Mouse (Mus musculus) retina, adult 2 months (tissue): ENCODE results near the gene Kcnn3.

Experiments
- DNase-seq: peaks from one replicate; pipeline ENCODE4 v3.0.0-alpha.2; 2012; ENCODE audit warnings: low read depth, low spot score

Kcnn3 gene

GRCm38 (mm10) chr3:89664808-89665207, 144.8 kb downstream of the Kcnn3 start:
- DNase-seq, result no peak

DNA sequence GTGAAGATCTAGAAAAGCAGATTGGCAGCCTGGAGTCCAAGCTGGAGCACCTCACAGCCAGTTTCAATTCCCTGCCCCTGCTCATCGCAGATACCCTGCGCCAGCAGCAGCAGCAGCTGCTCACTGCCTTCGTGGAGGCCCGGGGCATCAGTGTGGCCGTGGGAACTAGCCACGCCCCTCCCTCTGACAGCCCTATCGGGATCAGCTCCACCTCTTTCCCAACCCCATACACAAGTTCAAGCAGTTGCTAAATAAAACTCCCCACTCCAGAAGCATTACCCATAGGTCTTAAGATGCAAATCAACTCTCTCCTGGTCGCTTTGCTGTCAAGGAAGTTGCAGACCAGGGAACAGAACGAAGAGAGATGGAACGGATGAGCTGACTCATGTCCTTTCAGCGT, 147.2 kb downstream of the Kcnn3 start:
- DNase-seq, result no peak

- no peak for DNase-seq
Observed at GRCm38 (mm10) chr3:89671334-89671733, 151.4 kb downstream of the Kcnn3 start.

GRCm38 (mm10) chr3:89672573-89673317, 152.8 kb downstream of the Kcnn3 start:
- DNase-seq, result no peak

DNA sequence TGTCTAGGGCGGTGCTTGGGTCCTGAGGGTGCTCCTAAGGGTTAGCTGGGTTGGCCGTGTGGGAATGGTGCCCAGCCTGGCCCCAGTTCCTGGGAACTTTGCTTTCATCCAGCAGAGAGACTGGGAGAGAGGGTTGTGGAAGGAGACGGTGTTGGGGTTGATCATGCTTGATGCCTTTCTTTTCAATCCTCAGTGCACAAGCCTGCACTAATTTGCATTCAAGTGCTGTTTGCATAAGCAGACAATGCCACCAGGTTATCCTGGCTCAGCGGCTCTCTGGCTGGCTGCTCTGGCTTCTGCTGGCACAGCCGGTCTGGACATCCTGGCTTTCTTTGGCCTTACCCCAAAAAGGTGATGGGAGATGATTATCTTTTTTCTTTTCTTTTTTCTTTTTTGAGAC, 157.7 kb downstream of the Kcnn3 start:
- DNase-seq, result no peak

GRCm38 (mm10) chr3:89686031-89686430, 166.1 kb downstream of the Kcnn3 start:
- no peak for DNase-seq

DNA sequence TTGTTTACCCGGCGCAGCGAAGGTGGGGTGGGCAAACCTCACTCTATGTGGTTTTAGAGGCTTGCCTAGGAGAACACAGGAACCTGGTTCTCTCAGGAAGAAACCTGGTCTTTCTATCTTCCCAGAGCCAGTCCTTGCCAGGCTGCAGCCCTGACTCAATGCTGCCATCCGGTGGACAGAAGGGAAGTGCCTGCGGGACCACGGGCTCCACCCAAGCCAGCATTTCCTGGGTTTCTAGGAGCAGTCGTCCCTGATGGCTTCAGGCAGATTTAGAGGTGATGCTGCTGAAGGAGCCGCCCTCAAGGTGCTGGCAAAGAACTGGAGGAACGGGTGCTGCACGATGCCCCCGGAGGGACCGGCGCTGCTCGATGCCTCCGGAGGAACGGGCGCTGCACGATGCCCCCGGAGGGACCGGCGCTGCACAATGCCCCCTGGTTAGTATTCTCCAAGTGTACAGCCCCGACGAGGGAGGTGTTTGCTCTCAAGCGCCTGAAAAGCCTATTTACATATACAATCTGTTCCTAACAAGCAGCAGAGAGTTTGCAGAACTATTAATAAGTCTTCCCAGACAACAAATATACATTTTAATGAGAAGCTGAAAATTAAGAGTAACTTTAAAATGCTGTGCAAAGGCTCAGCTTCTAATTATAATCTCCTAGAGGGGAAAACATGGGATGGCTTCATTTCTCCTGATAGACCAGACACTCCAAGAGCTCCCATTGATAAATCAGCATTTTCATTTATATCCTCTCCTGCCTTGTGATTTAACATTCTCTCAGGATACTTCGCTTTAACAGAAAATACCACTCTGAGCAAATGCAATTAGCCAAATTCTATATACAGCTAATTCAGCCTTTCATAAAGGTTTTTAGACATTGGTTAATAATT, 169.0 kb downstream of the Kcnn3 start:
- DNase-seq, result peak; percentile 46

- no peak for DNase-seq
Observed at GRCm38 (mm10) chr3:89691776-89692175, 171.8 kb downstream of the Kcnn3 start.

GRCm38 (mm10) chr3:89696152-89696821, 176.3 kb downstream of the Kcnn3 start:
- DNase-seq, result no peak

DNA sequence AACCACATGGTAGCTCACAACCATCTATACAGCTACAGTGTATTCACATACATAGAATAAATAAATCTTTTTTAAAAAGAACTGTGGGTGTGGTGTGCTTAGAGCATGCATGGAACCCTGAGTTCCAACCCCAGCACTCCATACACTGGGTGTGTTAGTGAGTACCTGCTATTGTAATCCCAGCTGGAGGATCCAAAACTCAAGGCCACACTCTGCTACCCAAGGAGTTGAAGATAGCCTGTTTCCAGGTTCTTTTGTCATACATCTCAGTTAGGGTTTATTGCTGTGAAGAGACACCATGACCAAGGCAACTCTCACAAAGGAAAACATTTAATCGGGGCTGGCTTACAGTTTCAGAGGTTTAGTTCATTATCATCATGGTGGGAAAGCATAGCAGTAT, 179.0 kb downstream of the Kcnn3 start:
- DNase-seq, result no peak

DNA sequence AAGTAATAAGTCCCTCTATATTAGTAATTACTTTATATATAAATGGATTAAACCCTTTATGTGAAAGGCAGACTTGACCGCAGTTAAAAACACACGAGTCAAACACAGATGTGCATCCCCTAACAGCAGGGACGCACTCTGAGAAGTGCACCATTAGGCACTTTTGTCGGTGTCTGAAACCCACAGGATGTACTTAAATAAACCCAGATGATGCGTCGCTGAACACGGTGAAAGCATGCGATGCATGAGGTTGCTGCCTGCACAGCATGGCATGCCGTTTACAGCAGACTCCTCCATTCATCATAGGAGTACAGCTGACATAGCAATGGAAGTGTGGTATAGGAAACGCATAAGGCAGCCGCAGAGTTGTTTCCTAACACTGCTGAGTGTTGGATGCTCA, 180.5 kb downstream of the Kcnn3 start:
- no peak for DNase-seq

GRCm38 (mm10) chr3:89703596-89703995, 183.6 kb downstream of the Kcnn3 start:
- no peak for DNase-seq

- DNase-seq, result no peak
Observed at GRCm38 (mm10) chr3:89704064-89704463, 184.1 kb downstream of the Kcnn3 start.

- peak; percentile 71 for DNase-seq
Observed at GRCm38 (mm10) chr3:89714359-89715206, 194.6 kb downstream of the Kcnn3 start, which contains the start of gene Adar. TSS of gene Adar (plus strand) at chr3:89715022.

DNA sequence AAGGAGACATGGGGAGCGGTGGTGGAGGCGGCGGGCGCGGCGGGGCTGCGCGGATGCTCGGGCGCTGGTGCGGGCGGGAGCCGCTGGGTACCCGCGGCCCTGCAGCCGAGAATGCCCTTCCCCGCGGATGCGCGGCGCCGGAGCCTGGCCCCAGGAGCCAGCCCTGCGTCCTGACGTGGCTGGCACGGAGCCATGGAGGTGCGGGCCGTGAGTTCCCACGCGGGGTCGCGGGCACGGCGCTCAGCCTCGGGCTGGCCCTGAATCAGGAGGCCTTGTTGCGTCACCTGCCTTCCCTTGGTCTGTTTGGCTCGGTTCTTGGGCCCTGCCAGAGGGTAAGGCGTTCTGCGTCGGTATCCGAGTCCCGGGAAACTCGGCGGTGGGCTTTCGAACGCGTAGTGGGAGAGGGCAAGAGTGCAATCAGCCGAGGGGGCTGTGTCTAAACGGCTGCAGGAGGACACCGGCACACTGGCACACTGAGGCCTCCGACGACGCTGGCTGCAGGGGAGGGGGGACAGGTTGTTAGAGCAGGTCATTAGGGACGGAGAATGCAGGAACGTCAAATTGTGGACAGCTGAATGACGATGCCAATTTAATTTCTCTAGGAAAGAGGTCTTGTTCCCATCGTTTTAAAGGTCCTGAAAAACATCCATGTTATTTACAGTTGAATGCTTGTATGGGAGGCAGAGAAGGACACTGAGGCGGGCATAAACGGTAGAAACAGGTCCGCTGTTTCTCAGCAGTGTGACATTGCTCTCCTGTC, 195.4 kb downstream of the Kcnn3 start:
- DNase-seq, result no peak

DNA sequence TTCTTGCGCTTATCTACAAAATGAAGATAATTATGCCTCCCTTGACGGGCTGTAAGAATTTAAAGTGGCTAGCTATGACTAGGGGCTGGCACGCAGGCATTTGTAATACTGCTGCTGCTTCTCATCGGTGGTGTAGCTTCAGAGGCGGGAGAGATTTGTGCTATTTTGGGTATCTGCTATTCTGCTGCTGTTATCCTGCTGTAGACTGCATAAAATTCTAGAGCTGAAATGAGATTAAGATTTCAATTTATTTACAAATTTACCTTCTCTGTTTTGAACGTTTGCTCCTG, 195.9 kb downstream of the Kcnn3 start:
- no peak for DNase-seq

DNA sequence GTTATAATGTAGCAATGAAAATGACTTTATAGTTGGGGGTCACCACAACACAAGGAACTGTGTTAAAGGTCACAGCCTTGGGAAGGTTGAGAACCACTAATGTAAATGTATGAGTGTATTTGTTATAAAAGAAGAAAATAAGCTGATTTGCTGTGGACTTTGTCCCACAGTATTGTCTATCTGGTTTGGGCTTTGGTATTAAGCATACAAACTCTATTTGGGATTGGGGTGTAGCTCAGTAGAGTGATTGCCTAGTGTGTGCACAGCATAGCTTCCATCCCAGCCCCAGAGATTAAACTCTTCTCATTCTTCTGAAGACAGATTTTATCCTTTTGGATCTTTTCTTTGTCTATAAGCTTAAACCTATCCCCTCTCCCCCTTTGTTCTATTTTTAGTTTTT, 202.1 kb downstream of the Kcnn3 start:
- no peak for DNase-seq

DNA sequence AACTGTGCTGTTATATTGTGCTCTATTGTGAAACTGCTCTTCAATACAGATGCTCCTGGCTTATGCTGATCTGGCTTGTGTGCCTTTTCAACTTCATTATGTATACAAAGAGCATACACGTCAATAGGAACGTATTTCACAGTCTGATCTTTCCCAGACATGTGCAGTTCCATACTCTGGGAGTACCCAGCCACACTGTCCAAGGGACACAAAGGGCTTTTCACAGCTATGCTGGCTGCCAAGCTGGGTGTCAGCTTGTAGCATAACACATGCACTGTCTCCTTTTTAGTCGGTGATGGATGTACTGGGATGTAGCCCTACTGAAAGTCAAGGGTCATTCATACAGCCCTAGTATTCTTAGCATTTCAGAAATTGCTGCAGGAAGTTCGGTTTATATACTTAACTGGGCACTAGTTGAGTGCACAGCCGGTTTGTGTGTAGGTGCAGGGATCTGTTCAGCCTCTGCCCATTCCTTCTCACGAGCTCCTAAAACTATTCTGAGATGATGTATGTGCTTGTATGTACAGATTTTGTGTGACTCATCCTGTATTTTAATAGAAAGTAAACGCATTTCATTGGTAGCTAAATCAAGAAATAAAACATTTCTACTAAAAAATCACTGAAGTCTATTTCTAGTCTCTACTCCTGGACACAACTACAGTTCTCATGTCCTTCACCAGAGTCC, 203.6 kb downstream of the Kcnn3 start:
- no peak for DNase-seq
